Mouse (Mus musculus) liver, embryonic 14.5 days (tissue): ENCODE measurements around the gene Tmem199. TPM values are rescaled to one million over a fixed set of nuclear protein-coding genes. Genes with fewer than 3 reads are reported as not detected.

ENCODE experiments used
- ATAC-seq: fragments of 200-750 bp; cut with Nextera tagmentation; 2 replicates; pipeline ENCODE4 v1.8.0; 2017; ENCODE audit warnings: moderate number of reproducible peaks, mild to moderate bottlenecking, moderate library complexity; ENCODE audit not compliant: insufficient read depth
- DNase-seq, 3 experiments: peaks; one replicate each; pipeline ENCODE4 v3.0.0-alpha.2; 2012 to 2013; ENCODE audit warnings: low read depth in 3 of 3, low spot score in 3 of 3
- H3K27ac ChIP-seq: fragments of 300-500 bp; sonication (generic); 2 replicates; pipeline ENCODE4 v1.5.1; 2014; ENCODE audit warnings: moderate library complexity, mild to moderate bottlenecking, control low read depth, inconsistent platforms
- H3K27me3 ChIP-seq: fragments of 300-500 bp; sonication (generic); 2 replicates; pipeline ENCODE4 v1.6.1; 2014; ENCODE audit warnings: mild to moderate bottlenecking, low read length, moderate library complexity; ENCODE audit not compliant: control insufficient read depth, insufficient read depth
- H3K36me3 ChIP-seq: fragments of 300-500 bp; sonication (generic); replicated peaks from 2 replicates; pipeline ENCODE4 v1.6.1; 2014; ENCODE audit warnings: low read depth; ENCODE audit not compliant: control insufficient read depth, insufficient read depth
- H3K4me1 ChIP-seq, 2 experiments: fragments of 200-500 bp in 1 of 2; fragments of 300-500 bp in 1 of 2; sonication (generic) in 1 of 2; replicated peaks; 2 replicates each; pipeline ENCODE4 v1.6.1; 2012 to 2014; ENCODE audit warnings: antibody characterized with exemption in 1 of 2, inconsistent platforms in 1 of 2, low read length in 1 of 2; ENCODE audit not compliant: control insufficient read depth in 2 of 2, insufficient read depth in 2 of 2
- H3K4me2 ChIP-seq: fragments of 300-500 bp; sonication (generic); 2 replicates; pipeline ENCODE4 v1.6.1; 2014; ENCODE audit warnings: low read depth, mild to moderate bottlenecking, control low read depth, moderate library complexity
- H3K4me3 ChIP-seq, 2 experiments: fragments of 200-500 bp in 1 of 2; fragments of 300-500 bp in 1 of 2; sonication (generic) in 1 of 2; 2 replicates each; pipeline ENCODE4 v1.5.1; 2012 to 2014; ENCODE audit warnings: low read depth in 2 of 2, low read length in 2 of 2, mild to moderate bottlenecking in 2 of 2, control low read depth in 1 of 2, inconsistent platforms in 1 of 2, moderate library complexity in 1 of 2; ENCODE audit not compliant: insufficient read depth in 1 of 2
- H3K9ac ChIP-seq: fragments of 300-500 bp; sonication (generic); replicated peaks from 2 replicates; pipeline ENCODE4 v1.6.1; 2014; ENCODE audit warnings: mild to moderate bottlenecking, control low read depth, moderate library complexity
- H3K9me3 ChIP-seq: fragments of 300-500 bp; sonication (generic); 2 replicates; pipeline ENCODE4 v1.6.1; 2016; ENCODE audit warnings: low read length, mixed read lengths; ENCODE audit not compliant: control insufficient read depth
- CTCF ChIP-seq: IDR thresholded peaks from 2 replicates; pipeline ENCODE4 v1.5.1; 2016; ENCODE audit warnings: antibody characterized with exemption, low read depth, control low read depth
- EP300 ChIP-seq: IDR thresholded peaks from 2 replicates; pipeline ENCODE4 v1.6.1; 2016; ENCODE audit warnings: antibody characterized with exemption, low read depth
- WGBS: fragments of 180-500 bp; shearing (Covaris S2); extraction: QIAGEN DNeasy Blood & Tissue Kit; methylation state at CpG from one replicate; pipeline ENCODE4 v1.1.7; 2014; ENCODE audit not compliant: insufficient replicate concordance; 5-methylcytosine and 5-hydroxymethylcytosine counted together
- polyA plus RNA-seq, 2 experiments: library from polyadenylated mRNA; depleted of rRNA in 1 of 2; stranded (reverse) in 1 of 2; unstranded in 1 of 2; fragments of >200 nt; fragmentation: Nextera tagmentation in 1 of 2; extraction: Ambion mirVana in 1 of 2; gene quantifications; 2 replicates each; pipeline versions ENCODE4 v1.2.1 to v1.2.3; 2012 to 2014

Gene Tmem199
- polyA plus RNA-seq, 2 experiments = 14.5 to 22.1 TPM

DNA sequence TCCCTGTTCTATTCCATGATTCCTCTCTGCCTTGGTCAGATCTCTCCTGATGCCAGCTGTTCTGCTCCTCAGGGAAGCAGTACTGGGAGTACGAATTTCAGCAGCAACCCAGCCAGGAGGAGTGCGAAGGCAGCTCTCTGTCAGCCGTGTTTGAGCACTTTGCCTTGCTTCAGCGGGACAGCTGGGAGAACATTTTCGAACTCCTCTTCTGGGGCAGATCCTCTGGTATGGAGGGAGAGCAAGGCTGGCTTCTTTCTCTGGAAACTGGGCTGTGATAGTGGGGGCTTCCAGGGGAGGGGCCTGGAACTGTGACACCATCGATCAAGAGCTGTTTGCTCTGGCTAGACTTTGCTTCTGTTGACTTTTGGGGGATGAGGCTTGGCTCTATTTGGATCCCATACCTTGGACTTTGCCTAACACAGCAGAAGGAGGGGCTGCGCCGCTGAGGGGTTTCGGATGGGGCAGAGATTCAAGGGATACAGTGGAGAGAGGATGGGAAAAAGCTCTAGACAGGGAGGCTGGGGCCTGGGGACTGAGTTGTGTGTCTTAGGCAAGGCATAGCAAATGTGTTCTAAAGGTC lies 11.3 kb downstream of the Tmem199 start:
- peak in 1 of 3 experiments; percentile 39 for DNase-seq

DNA sequence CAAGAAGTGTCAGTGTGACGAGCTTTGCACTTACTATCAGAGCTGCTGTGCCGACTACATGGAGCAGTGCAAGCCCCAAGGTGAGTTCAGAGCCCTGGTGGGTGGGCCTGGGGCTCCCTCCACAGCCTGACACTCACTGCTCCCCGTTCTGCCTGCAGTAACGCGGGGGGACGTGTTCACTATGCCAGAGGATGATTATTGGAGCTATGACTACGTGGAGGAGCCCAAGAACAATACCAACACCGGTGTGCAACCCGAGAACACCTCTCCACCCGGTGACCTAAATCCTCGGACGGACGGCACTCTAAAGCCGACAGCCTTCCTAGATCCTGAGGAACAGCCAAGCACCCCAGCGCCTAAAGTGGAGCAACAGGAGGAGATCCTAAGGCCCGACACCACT lies 12.4 kb downstream of the Tmem199 start:
- Histone ChIP-seq H3K27me3 (peaks cover 33% of the 10 kb centered on the region), H3K27ac (no peak overlapping the region), H3K9me3 (no peaks in the 10 kb centered on the region), H3K9ac (no peak overlapping the region), H3K36me3 (no peaks in the 10 kb centered on the region), H3K4me3 (peak overlapping the region; percentile 29 to 57), H3K4me1 (no peaks in the 10 kb centered on the region; a peak in 1 of 4 replicates), H3K4me2 (no peak overlapping the region; the same call in 1 of the 2 replicates)
- no peak for DNase-seq
- 36% methylated on average over 16 of the region's 16 CpGs for WGBS
- ATAC-seq = no peak
- TF ChIP-seq CTCF (no peak), EP300 (no peak)

More for the DNA sequence above, 11.3 kb downstream of the Tmem199 start:
- peaks cover 24% of the 10 kb centered on the region for H3K27me3 ChIP-seq
- no peaks in the 10 kb centered on the region for H3K36me3 ChIP-seq
- peak overlapping the region; percentile 41 for H3K4me2 ChIP-seq
- H3K27ac ChIP-seq = no peak overlapping the region
- no peaks in the 10 kb centered on the region for H3K9me3 ChIP-seq
- WGBS = 61% methylated on average over 9 of the region's 9 CpGs
- H3K4me1 ChIP-seq = no peaks in the 10 kb centered on the region; a peak in 1 of 4 replicates
- H3K4me3 ChIP-seq = peak overlapping the region; percentile 29 to 57
- TF ChIP-seq EP300 (no peak), CTCF (no peak)
- H3K9ac ChIP-seq = peak overlapping the region; percentile 12; the same call in 1 of the 2 replicates
- ATAC-seq = peak; percentile 46

DNA sequence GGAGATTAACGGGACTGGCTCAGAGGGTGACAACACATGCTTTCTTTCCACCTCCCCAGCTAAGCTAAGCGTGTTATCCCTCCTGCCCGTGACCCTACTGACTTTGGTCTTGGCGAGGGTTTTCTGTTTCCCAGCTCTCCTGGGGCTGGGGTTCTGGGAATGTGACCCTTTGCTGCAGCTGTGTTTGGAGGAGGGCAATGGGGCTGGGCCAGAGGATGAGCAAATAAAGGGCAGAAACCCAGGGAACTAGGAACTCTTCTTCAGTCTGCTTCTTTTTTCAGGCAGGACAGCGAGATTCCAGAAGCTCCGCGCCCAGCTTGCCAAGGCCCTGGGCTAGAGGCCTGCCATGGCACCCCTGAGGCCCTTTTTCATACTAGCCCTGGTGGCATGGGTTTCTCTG lies 13.0 kb downstream of the Tmem199 start, which contains the start of gene Vtn:
TSS of gene Vtn (plus strand) at position 88 of the 400 bp plus-strand sequence.
- ATAC-seq (peak; percentile 27), DNase-seq (no peak)
- H3K36me3 ChIP-seq = no peaks in the 10 kb centered on the region
- H3K9me3 ChIP-seq = no peaks in the 10 kb centered on the region
- H3K4me1 ChIP-seq = no peaks in the 10 kb centered on the region; a peak in 1 of 4 replicates
- WGBS = 59% methylated on average over 7 of the region's 7 CpGs
- peak within 1 kb of the TSS; percentile 65 for H3K4me2 ChIP-seq
- peaks cover 33% of the 10 kb centered on the region for H3K27me3 ChIP-seq
- no peak for TF ChIP-seq EP300
- TF ChIP-seq CTCF = no peak
- H3K4me3 ChIP-seq = peak within 1 kb of the TSS; percentile 43 to 57
- peak within 1 kb of the TSS; percentile 36 for H3K9ac ChIP-seq
- no peak within 1 kb of the TSS for H3K27ac ChIP-seq

DNA sequence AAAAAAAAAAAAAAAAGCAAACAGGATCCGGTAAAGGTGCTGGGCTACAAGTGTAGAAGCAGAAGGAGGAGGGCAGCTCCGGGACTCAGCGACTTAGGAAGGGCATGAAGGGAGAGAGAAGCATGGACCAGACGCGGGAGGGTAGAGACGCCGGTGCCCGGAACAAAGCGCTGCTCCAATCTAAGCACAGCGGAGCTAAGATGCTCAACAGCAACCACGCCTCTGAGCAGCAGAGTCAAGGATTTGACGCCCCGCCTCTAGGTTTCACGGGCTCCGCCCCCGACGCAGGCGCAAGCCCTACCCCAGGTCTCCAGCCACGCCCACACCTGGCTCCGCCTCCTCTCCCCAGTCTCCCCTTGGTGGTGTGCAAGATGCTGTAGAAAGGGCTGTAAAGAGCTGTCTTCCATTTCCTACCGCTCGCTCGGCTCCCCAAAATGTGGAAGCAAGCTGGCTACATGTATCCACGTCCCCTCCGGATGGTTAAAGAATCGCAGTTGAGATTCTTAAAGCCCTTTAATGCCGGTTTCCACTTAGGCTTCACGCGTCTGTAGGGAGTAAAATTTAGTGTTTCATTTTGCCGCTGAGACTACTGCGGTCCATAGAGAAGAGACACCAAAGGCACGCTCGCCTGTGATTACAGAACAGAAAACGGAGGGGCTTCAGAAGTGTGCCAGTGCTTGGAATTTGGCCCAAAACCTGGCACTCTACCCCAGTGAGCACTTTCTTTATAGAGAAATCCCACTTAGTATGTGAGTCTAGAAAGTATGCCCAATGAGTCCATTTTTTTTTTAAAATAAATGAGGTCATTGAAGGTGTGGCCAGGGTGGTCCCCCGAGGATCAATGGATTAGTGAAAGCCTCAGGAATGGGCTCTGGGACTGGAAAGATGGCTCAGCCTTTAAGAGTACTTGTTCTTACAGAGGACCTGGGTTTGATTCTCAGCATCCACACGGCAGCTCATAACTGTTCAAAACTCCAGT lies 14.1 kb downstream of the Tmem199 start, which contains the start of gene Sarm1:
TSS of gene Sarm1 (minus strand) at position 211 of the 979 bp plus-strand sequence.
- Histone ChIP-seq H3K4me3 (peak within 1 kb of the TSS; percentile 43 to 47), H3K27me3 (peaks cover 33% of the 10 kb centered on the region), H3K4me2 (peak within 1 kb of the TSS; percentile 65), H3K9me3 (no peaks in the 10 kb centered on the region), H3K27ac (no peak within 1 kb of the TSS), H3K4me1 (no peaks in the 10 kb centered on the region; a peak in 1 of 4 replicates), H3K36me3 (no peaks in the 10 kb centered on the region), H3K9ac (peak within 1 kb of the TSS; percentile 36)
- 2% methylated on average over 36 of the region's 36 CpGs for WGBS
- peak; percentile 81 for ATAC-seq
- DNase-seq = peak; percentile 78 to 83 (median 80)
- TF ChIP-seq CTCF = no peak

DNA sequence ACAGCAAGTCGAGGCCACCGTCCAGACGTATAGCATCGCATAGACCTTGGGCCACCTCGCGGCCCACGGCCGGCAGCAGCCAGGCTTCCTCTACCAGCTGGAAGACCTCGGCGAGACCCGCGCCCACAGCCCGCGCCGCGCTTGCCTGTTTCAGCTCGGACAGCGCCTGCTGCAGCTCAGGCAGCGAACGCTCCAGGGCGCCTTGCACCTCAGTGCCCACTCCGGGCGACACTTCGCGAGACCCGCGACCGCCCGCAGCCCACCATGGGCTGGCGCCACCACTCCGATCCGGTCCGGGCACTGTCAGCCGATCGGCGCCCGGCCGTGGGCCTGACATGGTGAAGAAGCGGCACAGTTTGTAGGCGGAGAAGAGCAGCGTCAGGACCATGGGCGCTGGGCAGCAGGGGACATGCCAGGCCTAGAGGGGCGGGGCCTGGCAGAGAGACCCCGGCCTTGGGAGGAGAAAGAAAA lies 14.9 kb downstream of the Tmem199 start:
- H3K4me2 ChIP-seq = peak overlapping the region; percentile 65
- no peaks in the 10 kb centered on the region for H3K9me3 ChIP-seq
- H3K27ac ChIP-seq = no peak overlapping the region
- no peak for ATAC-seq
- H3K4me1 ChIP-seq = no peaks in the 10 kb centered on the region; a peak in 1 of 4 replicates
- H3K9ac ChIP-seq = no peak overlapping the region
- peak overlapping the region; percentile 1 to 43; a peak in 2 of 4 replicates for H3K4me3 ChIP-seq
- no peaks in the 10 kb centered on the region for H3K36me3 ChIP-seq
- no peak for TF ChIP-seq EP300
- TF ChIP-seq CTCF = no peak
- under 1% methylated on average over 44 of the region's 44 CpGs for WGBS
- no peak for DNase-seq
- H3K27me3 ChIP-seq = peaks cover 36% of the 10 kb centered on the region
